Mouse (Mus musculus): ENCODE results near the gene Fitm1. TPM values are rescaled to one million over a fixed set of nuclear protein-coding genes. Genes with fewer than 3 reads are reported as not detected.
A peak's percentile ranks its signal among the peaks of the same experiment; 100 is the strongest.

Gene Fitm1
- total and polyA plus RNA-seq, 3 experiments: not detected

DNA sequence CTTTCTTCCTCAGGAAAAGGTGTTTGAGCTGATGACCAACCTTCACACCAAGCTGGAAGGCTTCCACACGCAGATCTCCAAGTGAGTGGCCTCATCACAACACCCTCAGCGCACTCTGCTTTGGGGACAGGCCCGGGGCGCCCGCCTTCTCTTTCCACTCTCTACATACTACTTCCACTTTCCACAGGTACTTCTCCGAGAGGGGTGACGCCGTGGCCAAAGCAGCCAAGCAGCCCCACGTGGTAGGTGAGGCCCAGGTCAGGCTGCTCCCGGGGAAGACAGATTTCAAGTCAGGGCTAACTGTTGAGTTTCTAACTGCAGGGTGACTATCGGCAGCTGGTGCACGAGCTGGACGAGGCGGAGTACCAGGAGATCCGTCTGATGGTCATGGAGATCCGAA, 5.3 kb downstream of the Fitm1 start (continued):
- TF ChIP-seq ETS1 (conservative IDR thresholded peaks at IDR 0.05; ENCODE audit: low read depth, low read length) (no peak; the same call in 1 of the 2 replicates), NRF1 (IDR thresholded peaks at IDR 0.05; ENCODE audit: low read depth, low read length) (no peak), PAX5 (IDR thresholded peaks at IDR 0.05; ENCODE audit: low read length) (no peak), JUN (IDR thresholded peaks at IDR 0.05; ENCODE audit: insufficient read depth, low read depth, low read length) (no peak), RCOR1 (conservative IDR thresholded peaks at IDR 0.05; ENCODE audit: low read depth, low read length) (no peak), MYC (IDR thresholded peaks at IDR 0.05; ENCODE audit: low read depth, low read length) (no peak), CHD2 (IDR thresholded peaks at IDR 0.05; ENCODE audit: low read length) (no peak), MXI1 (IDR thresholded peaks at IDR 0.05; ENCODE audit: low read depth, low read length) (no peak; the same call in 1 of the 2 replicates), E2F4 (IDR thresholded peaks at IDR 0.05; ENCODE audit: insufficient replicate concordance, low read depth, low read length) (no peak), CTCF (conservative IDR thresholded peaks at IDR 0.05 in 1 of 2, IDR thresholded peaks at IDR 0.05 in 1 of 2; ENCODE audit: low read depth in 2 of 2, low read length in 2 of 2) (no peak), MAFK (IDR thresholded peaks at IDR 0.05; ENCODE audit: insufficient replicate concordance, low read length) (no peak), EP300 (IDR thresholded peaks at IDR 0.05; ENCODE audit: low read length) (no peak), NELFE (IDR thresholded peaks at IDR 0.05; ENCODE audit: low read depth, low read length) (no peak)

DNA sequence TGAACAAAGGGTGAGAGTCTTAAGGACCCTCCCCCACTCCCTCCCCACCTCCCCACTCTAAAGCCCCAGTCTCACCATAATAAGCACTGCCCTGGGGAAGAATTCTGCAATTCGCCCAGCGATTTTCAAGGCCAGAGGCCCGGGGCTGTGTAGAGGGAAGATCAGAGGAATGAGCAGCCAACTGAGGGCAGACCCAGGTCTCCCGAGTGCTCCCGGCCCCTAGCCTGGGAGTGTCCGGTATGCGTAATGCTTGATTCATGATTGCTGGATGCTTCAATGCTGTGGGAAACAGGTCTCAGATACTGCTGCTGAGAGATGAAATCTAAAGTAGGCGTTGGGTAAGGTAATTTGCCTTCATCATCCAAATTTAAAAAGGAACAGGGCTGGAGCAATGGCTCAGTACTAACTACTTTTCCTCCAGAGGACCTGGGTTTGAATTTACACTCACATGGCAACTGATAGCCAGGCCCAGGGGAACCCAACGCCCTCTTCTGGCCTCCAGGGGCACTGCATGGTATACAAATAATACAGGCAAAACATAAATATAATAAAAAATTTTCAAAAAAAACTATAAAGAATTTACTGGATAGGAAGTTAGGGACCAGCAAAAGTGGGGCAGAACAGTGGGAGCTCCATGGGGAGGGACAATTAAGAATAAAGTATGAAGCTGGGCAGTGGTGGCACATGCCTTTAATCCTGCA, 6.7 kb downstream of the Fitm1 start:
- Histone ChIP-seq H3K4me1 (ENCODE audit: control insufficient read depth in 1 of 2, insufficient read depth in 2 of 2) (peaks cover 21 to 61% of the 10 kb centered on the region in 2 experiments), H3K27me3 (replicated peaks) (no peaks in the 10 kb centered on the region), H3K27ac (ENCODE audit: insufficient read depth, low read depth) (no peak overlapping the region), H3K36me3 (replicated peaks in 1 of 2; ENCODE audit: control insufficient read depth in 1 of 2, insufficient read depth in 1 of 2, low read length in 1 of 2) (peaks cover 21 to 47% of the 10 kb centered on the region in 2 experiments), H3K9me3 (replicated peaks; ENCODE audit: low read length) (no peaks in the 10 kb centered on the region), H3K9ac (ENCODE audit: insufficient read depth, low read depth) (no peak overlapping the region), H3K4me3 (replicated peaks in 1 of 3; ENCODE audit: low read depth in 2 of 3, low read length in 2 of 3, poor library complexity in 1 of 3) (no peak overlapping the region), H3K79me2 (replicated peaks; ENCODE audit: control insufficient read depth, extremely low read depth, insufficient read depth, poor library complexity, severe bottlenecking) (peaks cover 12% of the 10 kb centered on the region), H3K4me2 (ENCODE audit: insufficient read depth, low read depth, poor library complexity, severe bottlenecking) (no peak overlapping the region)
- in situ Hi-C loops (cut with MboI; ENCODE audit: low pct_ligation_motif_present, low pct_unique_long_range_greater_than_20kb, low sequenced_read_pairs) (no loop called here), dilution Hi-C loops (cut with MboI; ENCODE audit: extremely low pct_ligation_motif_present, extremely low pct_unique_long_range_greater_than_20kb, low sequenced_read_pairs) (no loop called here)
- TF ChIP-seq HCFC1 (IDR thresholded peaks at IDR 0.05; ENCODE audit: low read depth, low read length) (no peak), RAD21 (IDR thresholded peaks at IDR 0.05; ENCODE audit: low read depth, low read length) (peak; percentile 3), CTCF (conservative IDR thresholded peaks at IDR 0.05 in 1 of 2, IDR thresholded peaks at IDR 0.05 in 1 of 2; ENCODE audit: low read depth in 2 of 2, low read length in 2 of 2) (peak; percentile 60 to 70), POLR2A (IDR thresholded peaks at IDR 0.05; ENCODE audit: low read depth, low read length) (peak; percentile 10), ELF1 (IDR thresholded peaks at IDR 0.05; ENCODE audit: low read depth, low read length) (no peak), MAFK (IDR thresholded peaks at IDR 0.05; ENCODE audit: insufficient replicate concordance, low read length) (no peak)
- no peak for DNase-seq (ENCODE audit: extremely low read depth)

DNA sequence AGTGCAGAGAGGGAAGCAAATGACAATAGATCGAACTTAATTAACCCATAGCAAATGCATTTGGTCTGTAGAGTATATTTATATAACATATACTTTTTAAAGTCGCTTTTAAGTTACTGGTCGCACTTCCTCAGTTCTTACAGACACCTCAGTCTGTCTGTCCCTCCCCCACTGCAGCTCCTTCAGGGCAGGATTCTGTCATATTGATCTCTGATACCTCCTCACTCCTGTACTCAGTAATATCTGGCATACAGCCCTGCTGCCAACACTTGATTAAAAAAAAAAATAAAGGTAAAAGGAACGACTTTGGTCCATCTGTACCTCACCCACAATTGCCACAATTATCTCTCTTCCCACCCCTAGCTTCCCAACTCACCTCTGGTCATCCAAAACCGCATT, 8.9 kb downstream of the Fitm1 start:
- no peaks in the 10 kb centered on the region for H3K9me3 ChIP-seq (replicated peaks; ENCODE audit: low read length)
- no peak for DNase-seq (ENCODE audit: extremely low read depth)
- H3K4me3 ChIP-seq (replicated peaks in 1 of 3; ENCODE audit: low read depth in 2 of 3, low read length in 2 of 3, poor library complexity in 1 of 3): peak overlapping the region; percentile 57 to 76 (median 74)
- peaks cover 36 to 67% of the 10 kb centered on the region in 2 experiments for H3K36me3 ChIP-seq (replicated peaks in 1 of 2; ENCODE audit: control insufficient read depth in 1 of 2, insufficient read depth in 1 of 2, low read length in 1 of 2)
- peak overlapping the region; percentile 55 for H3K4me2 ChIP-seq (ENCODE audit: insufficient read depth, low read depth, poor library complexity, severe bottlenecking)
- no peak for TF ChIP-seq POLR2A (IDR thresholded peaks at IDR 0.05; ENCODE audit: low read depth, low read length)
- no peak for TF ChIP-seq CHD2 (IDR thresholded peaks at IDR 0.05; ENCODE audit: low read length)
- no peak for TF ChIP-seq EP300 (IDR thresholded peaks at IDR 0.05; ENCODE audit: low read length)
- no peak for TF ChIP-seq NELFE (IDR thresholded peaks at IDR 0.05; ENCODE audit: low read depth, low read length)
- TF ChIP-seq NRF1 (IDR thresholded peaks at IDR 0.05; ENCODE audit: low read depth, low read length): no peak
- no peak for TF ChIP-seq JUND (conservative IDR thresholded peaks at IDR 0.05; ENCODE audit: low read depth, low read length)
- no peak for TF ChIP-seq GABPA (IDR thresholded peaks at IDR 0.05; ENCODE audit: insufficient replicate concordance, low read depth, low read length)
- TF ChIP-seq USF1 (IDR thresholded peaks at IDR 0.05; ENCODE audit: low read depth, low read length): no peak
- TF ChIP-seq KAT2A (IDR thresholded peaks at IDR 0.05; ENCODE audit: insufficient replicate concordance, low read length): no peak
- TF ChIP-seq ZMIZ1 (IDR thresholded peaks at IDR 0.05; ENCODE audit: low read depth, low read length): no peak
- TF ChIP-seq ZC3H11A (IDR thresholded peaks at IDR 0.05; ENCODE audit: low read depth, low read length): no peak
- TF ChIP-seq CHD1 (IDR thresholded peaks at IDR 0.05; ENCODE audit: low read depth, low read length): no peak
- H3K27me3 ChIP-seq (replicated peaks): no peaks in the 10 kb centered on the region
- peaks cover 20% of the 10 kb centered on the region for H3K79me2 ChIP-seq (replicated peaks; ENCODE audit: control insufficient read depth, extremely low read depth, insufficient read depth, poor library complexity, severe bottlenecking)
- no peak overlapping the region for H3K27ac ChIP-seq (ENCODE audit: insufficient read depth, low read depth)
- dilution Hi-C loops (cut with MboI; ENCODE audit: extremely low pct_ligation_motif_present, extremely low pct_unique_long_range_greater_than_20kb, low sequenced_read_pairs): no loop called here
- in situ Hi-C loops (cut with MboI; ENCODE audit: low pct_ligation_motif_present, low pct_unique_long_range_greater_than_20kb, low sequenced_read_pairs): no loop called here
- peaks cover 21 to 74% of the 10 kb centered on the region in 2 experiments for H3K4me1 ChIP-seq (ENCODE audit: control insufficient read depth in 1 of 2, insufficient read depth in 2 of 2)
- peak overlapping the region; percentile 10; the same call in 1 of the 2 replicates for H3K9ac ChIP-seq (ENCODE audit: insufficient read depth, low read depth)
